Mouse (Mus musculus): ENCODE measurements around the gene Map3k4. TPM values are rescaled to one million over a fixed set of nuclear protein-coding genes. Genes with fewer than 3 reads are reported as not detected.
"Not testable (repeated sequence)": the region's sequence is repeated elsewhere in the genome, so short reads cannot be mapped to it uniquely, and the experiment has no call there.

Map3k4 gene
- total RNA-seq, 2 experiments from 2014 or later = 7.4 to 8.0 TPM

DNA sequence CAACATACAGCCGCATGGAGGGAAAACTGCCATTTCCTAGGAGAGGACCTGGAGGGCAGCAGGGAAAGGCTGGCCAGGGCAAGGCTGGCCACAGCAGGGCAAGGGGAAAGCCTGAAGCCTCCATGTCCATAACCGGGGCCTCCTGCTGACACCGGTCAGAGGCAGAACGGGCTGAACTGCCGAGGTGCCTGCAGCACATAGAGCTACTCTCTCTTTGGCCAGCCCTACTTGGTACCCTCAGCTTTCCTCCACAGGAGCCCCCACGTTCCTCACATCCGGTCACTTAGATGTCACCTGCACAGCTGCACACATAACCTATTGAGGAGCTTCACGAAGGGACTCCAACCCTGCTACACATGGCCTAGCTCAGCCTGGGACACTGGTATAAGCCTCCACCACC lies 9.5 kb downstream of the Map3k4 start:
- ATAC-seq (replicated peaks; ENCODE audit: low FRiP score, poor library complexity, severe bottlenecking) = no peak

DNA sequence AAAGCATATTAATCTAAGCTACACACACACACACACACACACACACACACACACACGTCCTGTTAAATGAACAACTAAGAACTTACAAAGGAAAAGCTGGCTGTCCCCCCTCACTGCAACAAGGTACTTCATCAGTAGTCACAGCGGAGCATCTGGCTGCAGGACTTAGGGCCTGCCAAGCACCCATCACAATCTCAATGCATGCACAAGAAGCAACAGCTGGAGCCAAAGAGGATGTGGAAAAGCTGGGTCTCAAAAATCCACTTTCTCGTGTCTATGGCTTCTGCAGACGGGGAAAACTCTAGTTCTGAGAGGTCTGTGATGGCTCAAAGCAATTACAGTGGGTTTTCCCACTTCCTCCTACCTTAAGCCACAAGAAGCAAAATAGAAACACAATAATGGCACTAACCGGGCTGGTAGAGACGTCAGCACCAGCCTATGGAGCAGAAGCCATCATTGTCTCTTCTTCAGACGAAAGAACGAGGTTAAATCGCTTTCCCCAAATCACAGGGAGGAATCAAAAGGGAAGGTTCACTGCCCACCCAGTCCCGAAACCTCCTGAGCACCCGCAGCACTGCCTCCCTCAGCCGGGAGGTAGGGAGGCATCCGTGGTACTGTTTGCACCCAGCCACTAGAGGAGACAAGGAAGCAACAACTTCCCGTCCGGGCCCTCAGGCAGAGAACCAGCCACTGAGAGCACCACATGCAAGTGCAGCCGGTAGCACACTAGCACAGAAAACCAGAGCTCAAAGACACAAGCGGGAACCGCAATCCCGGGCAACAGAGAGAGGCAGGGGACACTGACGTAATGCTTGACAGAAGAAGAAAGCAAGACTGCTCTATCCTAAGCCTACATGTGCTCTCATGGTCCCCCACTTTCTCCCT lies 11.1 kb downstream of the Map3k4 start:
- no peak for ATAC-seq (replicated peaks; ENCODE audit: low FRiP score, poor library complexity, severe bottlenecking)

DNA sequence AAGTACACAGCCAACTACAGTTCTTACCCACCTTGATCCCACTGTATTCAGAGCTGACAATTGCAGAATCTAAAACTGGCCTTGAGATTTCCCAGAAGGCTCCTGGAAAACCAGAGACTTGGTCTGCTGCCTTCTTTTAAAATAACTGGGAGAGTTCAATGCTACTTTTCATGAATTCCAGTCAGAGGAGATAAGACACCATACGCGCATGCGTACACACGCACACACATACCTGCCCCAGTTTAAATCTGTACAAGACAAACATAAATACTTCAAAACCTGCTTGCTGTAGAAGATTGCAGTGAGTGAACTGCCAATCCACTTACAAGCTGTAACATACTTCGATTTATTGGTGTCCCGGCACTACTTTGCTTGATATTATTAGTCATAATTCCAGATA lies 13.9 kb downstream of the Map3k4 start:
- ATAC-seq (replicated peaks; ENCODE audit: low FRiP score, poor library complexity, severe bottlenecking) = no peak

DNA sequence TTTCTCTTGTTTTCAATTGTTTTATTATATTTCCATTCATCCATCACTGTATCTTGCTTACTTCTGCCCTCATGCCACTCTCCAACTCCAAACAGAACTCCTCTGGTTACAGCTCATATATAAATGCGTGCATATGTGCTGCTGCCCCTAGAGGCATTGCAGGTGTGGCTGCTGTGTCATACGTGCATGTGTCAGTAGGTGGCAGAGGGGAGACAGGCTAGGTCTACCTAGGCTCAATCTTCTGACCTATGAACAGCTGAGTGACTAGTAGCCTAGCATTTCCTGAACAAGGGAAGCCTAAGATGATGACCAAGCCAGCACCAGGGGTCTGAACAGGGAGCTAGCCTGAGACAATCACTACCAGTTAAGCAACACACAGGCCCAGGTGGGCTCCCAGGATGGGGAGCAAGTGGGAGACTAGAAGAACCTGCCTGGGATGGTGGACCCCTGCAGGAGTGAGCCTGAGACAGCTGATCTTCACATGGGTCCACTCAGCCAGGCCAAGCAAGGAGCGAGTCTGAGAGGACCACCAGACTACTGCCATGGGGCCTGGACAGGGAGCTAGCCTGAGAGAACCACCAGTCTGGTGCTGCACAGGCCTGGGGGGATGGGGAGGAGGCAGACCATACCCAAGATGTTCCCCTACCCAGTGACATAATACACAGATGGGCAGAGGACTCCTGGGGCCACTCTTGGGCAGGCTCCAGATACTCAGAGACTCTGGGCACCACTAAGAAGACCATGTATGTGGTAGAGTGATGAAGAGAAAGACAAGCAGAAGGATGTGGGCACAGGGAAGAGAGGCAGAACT lies 17.5 kb downstream of the Map3k4 start:
- 0 out of 2 replicates have a peak, but pooled peaks have one; percentile 38 for ATAC-seq (replicated peaks; ENCODE audit: low FRiP score, poor library complexity, severe bottlenecking)

DNA sequence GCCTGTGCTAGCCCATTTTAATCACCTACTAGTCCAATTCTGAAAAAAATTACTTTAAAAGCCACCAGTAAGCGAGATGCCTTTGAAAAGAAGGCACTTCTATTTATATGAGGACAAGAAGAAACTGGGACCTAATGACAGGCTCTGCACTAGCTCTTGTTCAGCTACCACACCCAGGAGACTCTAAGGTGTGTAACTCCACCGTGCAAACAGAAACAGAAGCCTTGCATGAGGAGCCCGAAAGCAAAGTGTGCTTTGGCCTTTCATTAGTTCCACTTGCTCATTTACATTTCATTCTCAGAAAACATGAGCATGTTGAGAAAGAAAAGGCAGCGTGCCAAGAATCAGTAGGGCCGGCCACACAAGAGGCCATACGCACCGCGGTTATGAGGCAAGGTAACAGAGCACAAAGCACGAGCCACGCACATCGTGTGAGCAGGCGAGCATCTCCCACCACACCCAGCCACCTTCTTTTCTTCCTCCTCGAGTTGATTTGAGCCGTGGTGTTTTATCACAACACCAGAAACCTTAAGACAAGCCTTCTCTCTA lies 18.4 kb downstream of the Map3k4 start:
- no peak for ATAC-seq (replicated peaks; ENCODE audit: low FRiP score, poor library complexity, severe bottlenecking)

DNA sequence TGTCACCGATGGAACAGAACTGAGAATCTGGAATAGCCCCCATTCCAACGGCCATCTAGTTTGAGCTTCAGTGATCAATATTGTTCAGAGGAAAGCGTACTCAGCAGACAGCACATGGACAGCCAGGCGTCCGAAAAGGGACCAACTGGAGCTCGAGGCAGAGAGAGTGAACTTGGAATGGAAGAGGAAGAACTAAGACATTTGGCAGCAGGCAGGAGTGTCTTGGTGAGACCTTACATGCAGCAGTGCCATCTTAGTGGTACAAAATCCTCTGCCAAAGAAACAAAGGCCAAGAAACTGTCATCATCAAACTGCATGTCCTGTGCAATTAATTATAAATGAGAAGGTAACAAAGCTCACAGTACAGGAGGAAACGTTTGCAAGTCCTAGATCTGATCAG lies 19.2 kb downstream of the Map3k4 start:
- ATAC-seq (replicated peaks; ENCODE audit: low FRiP score, poor library complexity, severe bottlenecking) = no peak

DNA sequence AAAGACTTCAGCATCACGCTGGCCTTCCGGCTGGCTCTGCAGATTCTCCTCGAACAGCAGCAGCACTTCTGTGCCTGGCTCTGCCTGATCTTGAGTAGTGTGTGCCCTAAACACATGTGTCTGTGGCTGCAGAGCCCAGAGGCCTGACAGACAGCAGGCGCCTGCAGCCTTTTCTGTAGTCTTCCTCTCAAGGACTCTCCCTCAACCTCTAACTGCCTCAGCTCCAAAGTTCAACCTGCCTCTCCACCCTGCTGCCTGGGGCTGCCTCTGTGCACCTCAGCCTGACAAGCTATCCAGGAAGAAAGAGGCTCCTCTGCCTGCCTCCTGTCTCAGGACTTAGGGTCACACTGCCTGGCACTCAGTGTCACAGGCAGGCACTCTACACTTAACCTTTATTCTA lies 20.6 kb downstream of the Map3k4 start:
- ATAC-seq (replicated peaks; ENCODE audit: low FRiP score, poor library complexity, severe bottlenecking) = no peak

DNA sequence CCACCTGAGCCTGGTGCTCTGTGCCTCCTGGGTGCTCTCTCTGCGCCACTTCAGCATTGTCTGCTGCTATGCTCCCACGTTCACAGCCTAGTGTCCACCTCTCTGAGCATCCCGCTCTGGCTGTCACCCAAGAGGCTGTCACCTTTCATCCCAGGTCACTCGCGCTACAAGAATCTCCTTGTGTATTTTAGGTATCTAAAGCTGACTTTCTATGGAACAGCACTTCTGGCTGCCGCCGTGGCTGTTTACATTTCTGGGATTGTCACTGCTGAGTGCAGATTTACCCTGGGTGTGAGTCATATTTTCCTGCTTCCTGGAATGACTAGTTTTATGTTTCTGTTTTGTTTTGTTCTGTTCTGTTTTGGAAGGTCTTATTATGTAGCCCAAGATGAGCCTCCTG lies 21.3 kb downstream of the Map3k4 start:
- ATAC-seq (replicated peaks; ENCODE audit: low FRiP score, poor library complexity, severe bottlenecking) = no peak

DNA sequence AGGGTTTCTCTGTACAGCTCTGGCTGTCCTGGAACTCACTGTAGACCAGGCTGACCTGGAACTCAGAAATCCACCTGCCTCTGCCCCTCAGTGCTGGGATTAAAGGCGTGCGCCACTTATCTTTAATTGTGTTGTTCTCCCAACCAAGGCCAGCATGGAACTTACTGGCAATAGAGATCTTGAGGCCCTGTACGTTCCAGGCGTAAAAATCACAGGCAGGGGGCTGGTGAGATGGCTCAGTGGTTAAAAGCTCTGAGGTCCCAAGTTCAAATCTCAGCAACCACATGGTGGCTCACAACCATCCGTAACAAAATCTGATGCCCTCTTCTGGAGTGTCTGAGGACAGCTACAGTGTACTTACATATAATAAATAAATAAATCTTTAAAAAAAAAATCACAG lies 22.7 kb downstream of the Map3k4 start:
- ATAC-seq (replicated peaks; ENCODE audit: low FRiP score, poor library complexity, severe bottlenecking) = not testable (repeated sequence)

DNA sequence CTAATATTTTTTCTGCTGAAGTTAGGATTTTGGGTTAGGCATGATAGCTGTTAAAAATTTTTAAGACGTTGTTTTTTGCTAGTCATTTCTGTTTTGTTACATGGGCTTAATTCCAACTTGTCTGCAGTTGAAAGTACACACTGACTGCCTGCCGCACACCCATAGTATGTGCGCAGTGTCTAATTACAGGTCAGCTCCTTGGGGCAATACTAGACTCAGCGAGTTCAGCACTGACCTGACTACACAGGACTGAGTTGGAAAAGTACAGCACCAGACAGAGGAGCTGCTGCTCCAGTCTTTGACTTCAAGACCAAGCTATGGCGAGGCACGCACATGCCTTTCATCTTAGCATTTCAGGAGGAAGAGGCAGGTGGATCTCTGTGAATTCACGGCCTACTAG lies 24.2 kb downstream of the Map3k4 start:
- no peak for ATAC-seq (replicated peaks; ENCODE audit: low FRiP score, poor library complexity, severe bottlenecking)

DNA sequence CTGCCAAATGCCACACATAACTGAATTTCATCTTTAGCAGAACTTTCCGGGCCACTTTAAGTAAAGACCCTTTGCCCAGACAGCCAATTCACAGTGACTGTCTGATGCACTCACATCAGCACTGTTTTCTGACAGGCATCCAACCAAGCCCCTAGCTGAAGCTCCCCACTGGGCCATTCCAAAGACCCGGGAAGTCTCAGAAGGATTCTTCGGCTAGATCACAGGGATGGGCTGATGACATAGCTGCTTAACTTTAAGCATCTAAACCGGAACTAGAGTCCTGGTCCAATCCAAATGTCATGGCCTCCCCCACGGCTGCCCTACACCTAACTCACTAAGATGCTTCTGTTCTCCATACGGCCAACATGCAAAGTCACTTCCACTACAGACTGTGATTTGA lies 25.0 kb downstream of the Map3k4 start:
- ATAC-seq (replicated peaks; ENCODE audit: low FRiP score, poor library complexity, severe bottlenecking) = no peak

DNA sequence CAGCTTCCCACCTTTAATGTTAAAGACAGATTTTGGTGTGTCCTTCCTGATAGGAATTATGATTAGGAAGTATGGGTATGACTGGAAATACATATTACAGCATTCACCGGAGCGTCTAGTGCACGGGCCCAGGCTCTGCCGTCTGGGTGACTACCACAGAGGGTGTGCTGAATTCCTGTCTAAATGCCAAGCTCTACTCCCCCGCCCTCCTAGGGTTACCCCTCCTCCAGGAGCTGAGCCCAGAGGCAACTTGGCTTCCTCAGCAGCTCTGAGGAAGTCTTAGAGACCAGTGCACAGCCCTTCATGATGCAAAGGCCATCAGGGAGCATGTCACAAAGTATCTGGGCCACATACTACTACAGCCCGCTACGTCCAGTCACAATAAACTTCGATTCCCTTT lies 25.7 kb downstream of the Map3k4 start:
- ATAC-seq (replicated peaks; ENCODE audit: low FRiP score, poor library complexity, severe bottlenecking) = no peak

DNA sequence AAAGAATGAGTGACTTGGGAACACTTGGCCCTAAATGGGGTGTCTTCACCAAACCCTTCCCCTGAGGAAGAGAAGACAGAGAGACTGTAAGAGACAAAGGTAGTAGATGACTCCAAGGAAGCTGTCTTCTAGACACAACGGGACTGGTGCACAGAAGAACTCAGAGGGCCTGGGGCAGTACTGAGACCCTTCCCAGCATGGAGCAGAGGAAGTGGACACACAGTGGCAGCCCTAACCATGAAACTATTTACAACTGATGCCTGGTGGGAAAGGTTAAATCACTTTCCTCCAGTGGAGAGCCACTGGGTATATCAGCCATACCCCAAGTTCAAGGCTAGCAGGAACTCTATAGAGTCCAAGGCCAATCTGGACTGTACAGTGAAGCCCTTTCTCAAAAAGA lies 26.2 kb downstream of the Map3k4 start:
- ATAC-seq (replicated peaks; ENCODE audit: low FRiP score, poor library complexity, severe bottlenecking) = no peak

DNA sequence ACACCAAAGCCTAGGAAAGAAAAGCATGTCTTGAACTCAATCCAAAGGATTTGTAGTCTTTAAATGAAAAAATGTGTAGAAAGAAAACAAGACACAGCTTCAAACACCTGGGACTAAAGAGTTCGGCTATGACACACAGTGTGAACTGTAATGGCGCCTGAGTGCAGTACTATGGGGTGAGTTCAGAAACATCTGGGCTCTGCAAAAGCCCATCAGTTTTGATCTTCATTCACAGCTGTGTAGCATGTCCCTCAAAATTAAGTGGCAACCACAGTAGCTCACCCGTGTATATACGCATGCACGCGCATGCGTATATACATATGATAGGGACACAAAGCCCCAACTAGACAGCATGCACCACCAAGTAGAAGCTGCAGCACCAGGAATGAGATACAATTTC lies 27.4 kb downstream of the Map3k4 start:
- no peak for ATAC-seq (replicated peaks; ENCODE audit: low FRiP score, poor library complexity, severe bottlenecking)

DNA sequence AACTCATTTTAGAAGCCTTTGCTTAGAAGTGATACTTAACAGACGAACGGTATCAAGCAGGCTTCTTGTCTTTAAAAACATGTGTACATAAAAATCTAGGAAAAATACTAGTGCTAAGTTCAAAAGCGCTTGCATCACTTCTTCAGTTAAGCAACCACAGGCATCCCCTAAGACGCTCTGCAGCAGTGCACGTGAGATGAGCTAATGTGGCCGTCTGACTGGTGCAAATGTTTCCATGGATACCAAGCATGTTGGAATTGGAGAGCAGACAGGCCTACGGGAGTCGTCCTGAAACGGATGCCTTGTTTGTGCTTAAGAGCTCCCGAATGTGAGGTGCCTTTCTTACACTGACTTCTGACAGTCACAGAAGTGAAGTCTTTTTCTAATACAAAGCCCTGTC lies 27.9 kb downstream of the Map3k4 start:
- no peak for ATAC-seq (replicated peaks; ENCODE audit: low FRiP score, poor library complexity, severe bottlenecking)

DNA sequence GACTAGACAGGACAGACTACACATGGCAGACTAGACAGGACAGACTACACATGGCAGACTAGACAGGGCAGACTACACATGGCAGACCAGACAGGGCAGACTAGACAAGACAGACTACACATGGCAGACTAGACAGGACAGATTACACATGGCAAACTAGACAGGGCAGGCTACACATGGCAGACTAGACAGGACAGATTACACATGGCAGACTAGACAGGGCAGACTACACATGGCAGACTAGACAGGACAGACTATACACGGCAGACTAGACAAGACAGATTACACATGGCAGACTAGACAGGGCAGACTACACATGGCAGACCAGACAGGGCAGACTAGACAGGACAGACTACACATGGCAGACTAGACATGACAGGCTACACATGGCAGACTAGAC lies 28.8 kb downstream of the Map3k4 start:
- ATAC-seq (replicated peaks; ENCODE audit: low FRiP score, poor library complexity, severe bottlenecking) = not testable (repeated sequence)

DNA sequence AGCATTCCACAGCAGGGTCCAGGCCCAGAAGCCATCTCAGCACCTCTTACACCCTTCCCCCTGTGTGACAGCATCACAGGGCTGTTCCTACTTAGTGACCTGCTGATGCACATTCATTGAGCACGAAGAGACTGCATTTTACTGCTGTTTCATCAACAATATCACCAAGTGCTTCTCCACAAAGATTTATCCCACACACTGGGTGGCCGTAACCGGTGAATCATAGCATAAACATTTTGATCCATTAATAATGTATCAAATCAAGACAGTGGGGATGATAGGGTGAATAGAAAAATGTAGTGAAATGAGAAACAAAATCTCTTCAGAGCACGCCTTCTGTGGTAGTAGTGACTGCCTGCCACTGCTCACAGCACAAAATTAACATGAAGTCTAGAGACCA lies 29.7 kb downstream of the Map3k4 start:
- ATAC-seq (replicated peaks; ENCODE audit: low FRiP score, poor library complexity, severe bottlenecking) = no peak

DNA sequence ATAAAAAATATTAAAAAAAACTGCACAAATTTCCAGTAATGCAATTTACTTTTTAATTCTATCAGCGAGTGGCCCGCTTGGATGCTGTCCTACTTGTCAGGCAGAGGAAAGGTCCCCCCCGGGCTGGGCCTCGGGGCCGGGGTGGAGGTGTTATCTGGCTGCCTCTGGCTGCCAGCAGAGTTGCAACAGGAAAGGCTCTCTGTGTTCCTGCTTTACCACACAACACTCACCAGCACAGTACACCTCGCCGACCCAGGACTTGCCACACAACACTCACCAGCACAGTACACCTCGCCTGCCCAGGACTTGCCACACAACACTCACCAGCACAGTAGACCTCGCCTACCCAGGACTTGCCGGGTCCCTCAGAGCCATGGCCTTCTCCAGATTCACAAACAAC lies 38.8 kb downstream of the Map3k4 start:
- ATAC-seq (replicated peaks; ENCODE audit: low FRiP score, poor library complexity, severe bottlenecking) = no peak

DNA sequence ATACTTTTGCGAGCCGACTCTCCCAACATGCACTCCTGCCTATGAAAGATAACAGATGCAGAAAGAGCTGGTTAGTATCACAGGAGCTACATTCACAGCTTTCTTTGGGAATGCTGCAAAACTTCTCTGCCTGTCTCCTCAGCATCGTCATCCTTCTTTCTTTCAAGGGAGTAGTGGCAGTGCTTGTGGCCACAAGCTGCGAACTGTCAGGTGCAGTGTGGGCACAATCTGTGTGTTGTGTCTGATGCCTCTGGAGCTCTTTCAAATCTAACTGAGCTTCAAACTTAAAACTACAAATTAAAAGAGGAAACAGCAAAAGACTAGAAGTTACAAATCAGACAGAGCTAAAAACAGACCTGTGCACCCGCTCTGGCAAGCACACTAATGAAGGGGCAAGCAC lies 40.5 kb downstream of the Map3k4 start:
- ATAC-seq (replicated peaks; ENCODE audit: low FRiP score, poor library complexity, severe bottlenecking) = no peak

DNA sequence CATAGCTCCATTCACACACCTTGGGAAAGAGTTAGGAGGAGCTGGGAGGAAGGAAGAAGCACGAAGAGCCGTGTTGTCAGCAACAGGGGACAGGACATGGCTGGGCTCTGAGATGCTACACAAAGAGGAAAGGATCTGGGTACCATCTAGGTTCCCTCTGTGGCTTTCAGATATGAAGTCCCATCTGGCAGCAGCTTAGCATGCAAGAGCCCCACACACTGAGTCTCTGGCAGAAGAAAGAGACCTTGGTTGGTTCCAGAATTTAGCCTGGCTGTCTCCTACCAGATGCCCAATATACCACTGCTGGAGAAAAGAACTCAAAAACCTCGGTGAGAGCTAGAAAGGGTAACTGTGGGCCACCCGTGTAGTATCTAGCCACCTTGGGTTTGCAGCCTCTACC lies 41.3 kb downstream of the Map3k4 start:
- ATAC-seq (replicated peaks; ENCODE audit: low FRiP score, poor library complexity, severe bottlenecking) = no peak
